Mouse (Mus musculus): Measurements from ENCODE around the gene S100a13. TPM values are rescaled to one million over a fixed set of nuclear protein-coding genes. Genes with fewer than 3 reads are reported as not detected.

Gene S100a13
- polyA plus RNA-seq, 1 experiment, result 83.0 TPM

- TF ChIP-seq CTCF (IDR thresholded peaks at IDR 0.05; ENCODE audit: borderline replicate concordance, control insufficient read depth, extremely low read depth, insufficient read depth, low read length, poor library complexity) (peak; percentile 91), POLR2A (IDR thresholded peaks at IDR 0.05; ENCODE audit: control insufficient read depth, extremely low read depth, insufficient read depth, low read length, poor library complexity) (peak; percentile 62)
- Histone ChIP-seq H3K27me3 (ENCODE audit: control insufficient read depth, insufficient read depth, low read length) (no peaks in the 10 kb centered on the region), H3K36me3 (ENCODE audit: control insufficient read depth, insufficient read depth, low read length) (peaks cover 28% of the 10 kb centered on the region), H3K27ac (ENCODE audit: control insufficient read depth, insufficient read depth, low read length) (no peak within 1 kb of the TSS), H3K4me3 (ENCODE audit: control insufficient read depth, insufficient read depth, low read length) (peak within 1 kb of the TSS; percentile 94), H3K4me1 (replicated peaks; ENCODE audit: control insufficient read depth, insufficient read depth, low read length) (0 out of 2 replicates have a peak, but pooled peaks cover 2% of the 10 kb centered on the region)
- DNase-seq, result peak; percentile 95
- WGBS, result under 1% methylated on average over 37 of the region's 37 CpGs
Observed at GRCm38 (mm10) chr3:90490696-90491256, 23.5 kb upstream of the S100a13 start, which contains the start of gene Snapin. TSS of gene Snapin (minus strand) at chr3:90491033.

DNA sequence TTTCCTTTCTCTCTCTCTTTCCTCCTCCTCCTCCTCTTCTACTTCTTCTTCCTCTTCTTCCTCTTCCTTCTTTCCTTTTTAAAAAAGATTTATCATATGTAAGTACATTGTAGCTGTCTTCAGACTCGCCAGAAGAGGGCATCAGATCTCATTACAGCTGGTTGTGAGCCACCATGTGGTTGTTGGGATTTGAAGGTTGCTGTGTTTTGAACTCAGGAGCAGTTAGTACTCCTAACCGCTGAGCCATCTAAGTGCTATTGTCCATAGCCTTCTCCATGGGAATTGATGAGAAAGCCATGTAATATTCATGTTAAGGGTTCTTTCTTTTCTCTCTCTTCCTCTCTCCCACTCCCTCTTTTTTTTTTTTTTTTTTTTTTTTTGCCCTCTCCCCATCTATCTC is 22.9 kb upstream of the S100a13 start:
- H3K27me3 ChIP-seq (ENCODE audit: control insufficient read depth, insufficient read depth, low read length), result no peaks in the 10 kb centered on the region
- TF ChIP-seq CTCF (IDR thresholded peaks at IDR 0.05; ENCODE audit: borderline replicate concordance, control insufficient read depth, extremely low read depth, insufficient read depth, low read length, poor library complexity), result no peak
- no peak for TF ChIP-seq POLR2A (IDR thresholded peaks at IDR 0.05; ENCODE audit: control insufficient read depth, extremely low read depth, insufficient read depth, low read length, poor library complexity)
- 35% methylated on average over 2 of the region's 2 CpGs for WGBS
- H3K36me3 ChIP-seq (ENCODE audit: control insufficient read depth, insufficient read depth, low read length), result peaks cover 27% of the 10 kb centered on the region
- no peak overlapping the region for H3K27ac ChIP-seq (ENCODE audit: control insufficient read depth, insufficient read depth, low read length)
- DNase-seq, result peak; percentile 53
- H3K4me3 ChIP-seq (ENCODE audit: control insufficient read depth, insufficient read depth, low read length), result no peak overlapping the region
- H3K4me1 ChIP-seq (replicated peaks; ENCODE audit: control insufficient read depth, insufficient read depth, low read length), result 0 out of 2 replicates have a peak, but pooled peaks cover 2% of the 10 kb centered on the region

DNA sequence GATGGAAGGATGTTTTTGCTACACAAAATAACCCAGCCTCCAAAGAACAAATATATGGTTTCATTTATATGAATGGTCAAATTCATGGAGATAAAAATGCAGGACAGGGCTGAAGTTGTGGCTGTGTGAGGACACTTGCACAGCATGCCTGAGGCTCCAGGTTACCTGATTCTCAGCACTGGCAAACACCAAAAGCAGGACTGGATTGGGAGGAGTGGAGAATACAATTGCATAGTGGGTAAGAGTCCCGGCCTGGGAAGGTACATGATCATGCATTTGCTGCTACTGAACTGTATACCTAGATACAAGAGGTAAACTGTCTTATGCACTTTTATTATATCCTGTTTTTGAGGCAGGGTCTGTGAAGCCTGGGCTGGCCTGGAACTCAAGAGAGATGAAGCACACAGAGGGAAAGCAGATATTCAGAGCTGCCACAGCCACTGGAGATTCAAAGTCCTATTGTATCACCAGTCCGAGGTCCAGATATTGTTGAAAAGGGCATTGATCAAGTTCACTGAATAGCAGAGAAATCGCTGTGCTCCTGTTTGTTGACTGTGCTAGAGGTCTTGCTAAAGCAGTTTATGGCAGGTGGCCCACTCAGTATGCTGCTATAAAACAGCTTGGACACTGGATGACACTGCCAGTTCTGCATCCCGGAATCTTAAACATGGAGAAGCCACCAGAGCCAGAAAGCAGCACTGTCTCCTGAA is 20.2 kb upstream of the S100a13 start:
- Histone ChIP-seq H3K27ac (ENCODE audit: control insufficient read depth, insufficient read depth, low read length) (no peak overlapping the region), H3K36me3 (ENCODE audit: control insufficient read depth, insufficient read depth, low read length) (peaks cover 34% of the 10 kb centered on the region)
- TF ChIP-seq POLR2A (IDR thresholded peaks at IDR 0.05; ENCODE audit: control insufficient read depth, extremely low read depth, insufficient read depth, low read length, poor library complexity) (no peak), CTCF (IDR thresholded peaks at IDR 0.05; ENCODE audit: borderline replicate concordance, control insufficient read depth, extremely low read depth, insufficient read depth, low read length, poor library complexity) (no peak)

GRCm38 (mm10) chr3:90495850-90496525 is 18.2 kb upstream of the S100a13 start:
- WGBS, result 97% methylated on average over 7 of the region's 7 CpGs
- H3K4me3 ChIP-seq (ENCODE audit: control insufficient read depth, insufficient read depth, low read length), result no peak overlapping the region
- peaks cover 51% of the 10 kb centered on the region for H3K36me3 ChIP-seq (ENCODE audit: control insufficient read depth, insufficient read depth, low read length)
- H3K27ac ChIP-seq (ENCODE audit: control insufficient read depth, insufficient read depth, low read length), result no peak overlapping the region
- H3K27me3 ChIP-seq (ENCODE audit: control insufficient read depth, insufficient read depth, low read length), result no peaks in the 10 kb centered on the region
- no peaks in the 10 kb centered on the region for H3K4me1 ChIP-seq (replicated peaks; ENCODE audit: control insufficient read depth, insufficient read depth, low read length)
- no peak for DNase-seq
- TF ChIP-seq CTCF (IDR thresholded peaks at IDR 0.05; ENCODE audit: borderline replicate concordance, control insufficient read depth, extremely low read depth, insufficient read depth, low read length, poor library complexity) (no peak), POLR2A (IDR thresholded peaks at IDR 0.05; ENCODE audit: control insufficient read depth, extremely low read depth, insufficient read depth, low read length, poor library complexity) (no peak)

More for the DNA sequence above, 20.2 kb upstream of the S100a13 start:
- no peak for DNase-seq
- 90% methylated on average over 4 of the region's 4 CpGs for WGBS
- Histone ChIP-seq H3K4me1 (replicated peaks; ENCODE audit: control insufficient read depth, insufficient read depth, low read length) (0 out of 2 replicates have a peak, but pooled peaks cover 2% of the 10 kb centered on the region), H3K27me3 (ENCODE audit: control insufficient read depth, insufficient read depth, low read length) (no peaks in the 10 kb centered on the region), H3K4me3 (ENCODE audit: control insufficient read depth, insufficient read depth, low read length) (no peak overlapping the region)

- H3K27me3 ChIP-seq (ENCODE audit: control insufficient read depth, insufficient read depth, low read length), result no peaks in the 10 kb centered on the region
- TF ChIP-seq POLR2A (IDR thresholded peaks at IDR 0.05; ENCODE audit: control insufficient read depth, extremely low read depth, insufficient read depth, low read length, poor library complexity) (no peak), CTCF (IDR thresholded peaks at IDR 0.05; ENCODE audit: borderline replicate concordance, control insufficient read depth, extremely low read depth, insufficient read depth, low read length, poor library complexity) (no peak)
- DNase-seq, result no peak
- no peak overlapping the region for H3K4me3 ChIP-seq (ENCODE audit: control insufficient read depth, insufficient read depth, low read length)
- H3K4me1 ChIP-seq (replicated peaks; ENCODE audit: control insufficient read depth, insufficient read depth, low read length), result no peaks in the 10 kb centered on the region
- H3K27ac ChIP-seq (ENCODE audit: control insufficient read depth, insufficient read depth, low read length), result no peak overlapping the region
- peaks cover 67% of the 10 kb centered on the region for H3K36me3 ChIP-seq (ENCODE audit: control insufficient read depth, insufficient read depth, low read length)
Observed at GRCm38 (mm10) chr3:90497597-90497996, 16.6 kb upstream of the S100a13 start.

DNA sequence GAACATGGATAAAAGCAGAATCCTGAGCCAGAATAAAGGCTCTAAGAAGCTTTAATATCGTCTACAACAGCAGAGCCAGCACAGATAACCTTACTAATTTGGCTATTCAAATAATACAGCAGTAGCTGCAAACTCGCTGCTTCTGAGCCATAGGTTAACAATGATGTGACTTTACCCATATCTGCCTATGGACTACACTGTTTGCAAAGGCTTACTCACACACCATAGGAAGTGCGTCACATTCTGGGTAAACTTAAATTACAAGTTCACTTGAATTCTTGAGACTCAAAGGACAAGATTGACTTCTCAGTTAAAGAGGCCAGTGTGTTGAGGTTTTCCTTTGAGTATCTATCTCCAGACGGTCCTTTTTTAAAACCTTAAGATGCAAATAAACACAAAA is 10.8 kb upstream of the S100a13 start:
- no peak for TF ChIP-seq CTCF (IDR thresholded peaks at IDR 0.05; ENCODE audit: borderline replicate concordance, control insufficient read depth, extremely low read depth, insufficient read depth, low read length, poor library complexity)
- no peak for TF ChIP-seq POLR2A (IDR thresholded peaks at IDR 0.05; ENCODE audit: control insufficient read depth, extremely low read depth, insufficient read depth, low read length, poor library complexity)
- H3K36me3 ChIP-seq (ENCODE audit: control insufficient read depth, insufficient read depth, low read length), result peaks cover 83% of the 10 kb centered on the region
- DNase-seq, result no peak
- H3K27ac ChIP-seq (ENCODE audit: control insufficient read depth, insufficient read depth, low read length), result no peak overlapping the region
- no peaks in the 10 kb centered on the region for H3K27me3 ChIP-seq (ENCODE audit: control insufficient read depth, insufficient read depth, low read length)
- WGBS, result 95% methylated on average over 4 of the region's 4 CpGs
- no peaks in the 10 kb centered on the region for H3K4me1 ChIP-seq (replicated peaks; ENCODE audit: control insufficient read depth, insufficient read depth, low read length)
- no peak overlapping the region for H3K4me3 ChIP-seq (ENCODE audit: control insufficient read depth, insufficient read depth, low read length)
